Mouse (Mus musculus): Measurements from ENCODE around the gene Cracr2b. TPM values are rescaled to one million over a fixed set of nuclear protein-coding genes. Genes with fewer than 3 reads are reported as not detected.
A peak's percentile ranks its signal among the peaks of the same experiment; 100 is the strongest.

Gene Cracr2b
- polyA plus RNA-seq, 1 experiment from 2014 or later: 20.8 TPM

GRCm38 (mm10) chr7:141447110-141447991, 13.5 kb upstream of the Cracr2b start, which contains the start of gene Rplp2:
Gene Rplp2, plus strand, starts transcription at chr7:141447370.
- Histone ChIP-seq H3K27ac (replicated peaks) (peak within 1 kb of the TSS; percentile 83), H3K4me1 (replicated peaks; ENCODE audit: control insufficient read depth, insufficient read depth) (peaks cover 4% of the 10 kb centered on the region; the same call in 1 of the 2 replicates), H3K4me2 (replicated peaks; ENCODE audit: low read depth) (peak within 1 kb of the TSS; percentile 70), H3K27me3 (ENCODE audit: control insufficient read depth, insufficient read depth, low read length) (no peaks in the 10 kb centered on the region), H3K9me3 (ENCODE audit: control insufficient read depth, low read length) (no peaks in the 10 kb centered on the region), H3K9ac (ENCODE audit: low read length) (peak within 1 kb of the TSS; percentile 88), H3K4me3 (ENCODE audit: low read depth, low read length) (peak within 1 kb of the TSS; percentile 77), H3K36me3 (ENCODE audit: control insufficient read depth, insufficient read depth, low read length) (peaks cover 6% of the 10 kb centered on the region; the same call in 1 of the 2 replicates)
- no peak for TF ChIP-seq CTCF (IDR thresholded peaks at IDR 0.05; ENCODE audit: low read depth)
- TF ChIP-seq EP300 (optimal IDR thresholded peaks at IDR 0.05): no peak
- peak; percentile 88 for ATAC-seq (ENCODE audit: low FRiP score, low TSS enrichment)
- under 1% methylated on average over 63 of the region's 63 CpGs for WGBS
- peak; percentile 94 for DNase-seq (ENCODE audit: low spot score)

DNA sequence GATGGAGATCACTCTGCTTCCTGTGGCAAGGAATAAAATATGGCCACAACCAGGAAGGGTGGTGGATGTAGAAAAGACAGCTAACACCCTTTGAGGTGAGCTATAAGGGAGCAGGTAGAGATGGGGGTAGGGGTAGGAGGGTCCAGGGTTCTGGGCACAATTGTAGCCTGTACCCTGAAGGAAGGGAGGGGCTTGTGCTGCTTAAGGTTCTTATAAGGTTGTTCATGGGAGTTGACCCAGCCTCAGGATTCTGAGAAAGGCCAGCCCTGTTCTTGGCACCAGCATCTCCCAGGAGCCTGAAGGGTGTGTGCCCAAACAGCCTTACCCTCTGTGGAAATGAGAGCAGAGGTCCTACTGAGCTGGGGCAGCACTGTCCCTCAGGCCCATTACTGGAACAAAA, 9.0 kb upstream of the Cracr2b start:
- TF ChIP-seq CTCF (IDR thresholded peaks at IDR 0.05; ENCODE audit: low read depth) (no peak), EP300 (optimal IDR thresholded peaks at IDR 0.05) (no peak)
- Histone ChIP-seq H3K27me3 (ENCODE audit: control insufficient read depth, insufficient read depth, low read length) (no peaks in the 10 kb centered on the region), H3K4me2 (replicated peaks; ENCODE audit: low read depth) (no peak overlapping the region), H3K36me3 (ENCODE audit: control insufficient read depth, insufficient read depth, low read length) (peaks cover 6% of the 10 kb centered on the region; the same call in 1 of the 2 replicates), H3K4me1 (replicated peaks; ENCODE audit: control insufficient read depth, insufficient read depth) (peaks cover 3% of the 10 kb centered on the region; the same call in 1 of the 2 replicates), H3K9ac (ENCODE audit: low read length) (no peak overlapping the region), H3K4me3 (ENCODE audit: low read depth, low read length) (no peak overlapping the region), H3K9me3 (ENCODE audit: control insufficient read depth, low read length) (no peaks in the 10 kb centered on the region), H3K27ac (replicated peaks) (peak overlapping the region; percentile 46)
- DNase-seq (ENCODE audit: low spot score) (peak; percentile 69), ATAC-seq (ENCODE audit: low FRiP score, low TSS enrichment) (peak; percentile 5; the same call in 1 of the 2 replicates)

DNA sequence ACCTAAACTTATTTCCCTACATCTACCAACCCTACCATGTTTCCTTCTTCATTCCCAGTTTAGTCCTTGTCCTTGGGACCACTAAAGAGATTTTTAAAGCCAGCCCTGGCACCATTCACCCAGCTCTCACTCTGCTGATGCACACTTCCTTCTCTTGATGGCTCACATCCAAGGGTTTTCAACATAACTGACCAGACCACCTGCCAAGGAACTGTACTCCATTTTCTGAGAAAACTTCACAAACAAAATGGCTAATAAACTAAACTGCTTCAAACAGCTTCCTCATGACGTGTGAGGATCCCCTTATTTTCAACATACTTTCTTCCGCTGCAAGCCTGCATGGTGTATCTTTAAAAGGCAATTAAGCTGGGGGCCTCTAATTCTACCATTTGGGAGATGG, 7.3 kb upstream of the Cracr2b start:
- Histone ChIP-seq H3K9me3 (ENCODE audit: control insufficient read depth, low read length) (no peaks in the 10 kb centered on the region), H3K4me3 (ENCODE audit: low read depth, low read length) (no peak overlapping the region), H3K9ac (ENCODE audit: low read length) (no peak overlapping the region), H3K27ac (replicated peaks) (no peak overlapping the region), H3K4me2 (replicated peaks; ENCODE audit: low read depth) (no peak overlapping the region), H3K4me1 (replicated peaks; ENCODE audit: control insufficient read depth, insufficient read depth) (peaks cover 3% of the 10 kb centered on the region; the same call in 1 of the 2 replicates), H3K27me3 (ENCODE audit: control insufficient read depth, insufficient read depth, low read length) (no peaks in the 10 kb centered on the region), H3K36me3 (ENCODE audit: control insufficient read depth, insufficient read depth, low read length) (peaks cover 4% of the 10 kb centered on the region; the same call in 1 of the 2 replicates)
- TF ChIP-seq CTCF (IDR thresholded peaks at IDR 0.05; ENCODE audit: low read depth) (no peak), EP300 (optimal IDR thresholded peaks at IDR 0.05) (no peak)
- WGBS: 72% methylated on average over 2 of the region's 2 CpGs
- DNase-seq (ENCODE audit: low spot score) (no peak), ATAC-seq (ENCODE audit: low FRiP score, low TSS enrichment) (no peak)

- no peaks in the 10 kb centered on the region for H3K27me3 ChIP-seq (ENCODE audit: control insufficient read depth, insufficient read depth, low read length)
- 0 out of 2 replicates have a peak, but pooled peaks cover 3% of the 10 kb centered on the region for H3K4me1 ChIP-seq (replicated peaks; ENCODE audit: control insufficient read depth, insufficient read depth)
- H3K36me3 ChIP-seq (ENCODE audit: control insufficient read depth, insufficient read depth, low read length): peaks cover 6% of the 10 kb centered on the region; the same call in 1 of the 2 replicates
- H3K9me3 ChIP-seq (ENCODE audit: control insufficient read depth, low read length): no peaks in the 10 kb centered on the region
- H3K4me3 ChIP-seq (ENCODE audit: low read depth, low read length): peak within 1 kb of the TSS; percentile 57
- peak within 1 kb of the TSS; percentile 87 for H3K27ac ChIP-seq (replicated peaks)
- TF ChIP-seq EP300 (optimal IDR thresholded peaks at IDR 0.05) (no peak), CTCF (IDR thresholded peaks at IDR 0.05; ENCODE audit: low read depth) (peak; percentile 52; the same call in 1 of the 2 replicates)
- WGBS: under 1% methylated on average over 44 of the region's 45 CpGs
- H3K4me2 ChIP-seq (replicated peaks; ENCODE audit: low read depth): peak within 1 kb of the TSS; percentile 86
- DNase-seq (ENCODE audit: low spot score) (peak; percentile 99), ATAC-seq (ENCODE audit: low FRiP score, low TSS enrichment) (peak; percentile 83)
- H3K9ac ChIP-seq (ENCODE audit: low read length): peak within 1 kb of the TSS; percentile 79
Measured at GRCm38 (mm10) chr7:141454967-141455551, 5.8 kb upstream of the Cracr2b start, which contains the start of gene Pnpla2. Gene Pnpla2, plus strand, starts transcription at chr7:141455198.

DNA sequence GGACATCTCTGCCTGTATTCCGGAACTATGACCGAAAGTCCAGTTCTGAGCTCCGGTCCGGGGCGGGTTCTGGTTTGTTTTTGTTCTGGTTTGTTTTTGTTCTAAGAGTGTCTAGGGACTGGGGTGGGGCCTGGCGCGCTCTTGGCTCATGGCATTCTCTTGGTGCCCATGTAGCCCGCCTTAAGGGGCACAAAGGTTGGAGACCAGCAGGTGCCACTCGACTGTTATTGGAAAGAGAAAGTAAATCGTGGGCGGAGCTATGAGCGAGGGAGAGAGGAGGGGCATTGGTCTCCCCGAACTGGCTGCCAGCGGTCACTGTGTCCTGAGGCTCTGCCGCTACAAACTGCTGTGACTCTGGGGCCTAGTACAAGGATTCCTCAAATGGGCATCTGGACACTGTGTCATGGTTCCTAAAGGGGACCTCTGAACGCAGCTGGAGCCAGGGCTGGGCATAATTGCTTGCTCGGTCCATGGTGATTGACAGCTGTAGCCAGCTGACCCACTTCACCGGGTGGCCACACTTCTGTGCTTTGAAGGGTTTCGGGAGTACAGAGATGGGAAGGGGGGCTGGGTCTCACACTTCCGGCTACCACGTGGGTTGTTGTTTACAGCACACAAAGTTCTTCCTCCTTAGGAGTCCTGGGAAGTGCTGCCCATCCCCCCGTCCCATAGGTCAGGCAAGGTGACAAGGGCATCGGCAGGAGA, 5.1 kb upstream of the Cracr2b start:
- Histone ChIP-seq H3K27me3 (ENCODE audit: control insufficient read depth, insufficient read depth, low read length) (no peaks in the 10 kb centered on the region), H3K36me3 (ENCODE audit: control insufficient read depth, insufficient read depth, low read length) (peaks cover 6% of the 10 kb centered on the region; the same call in 1 of the 2 replicates), H3K27ac (replicated peaks) (peak overlapping the region; percentile 87), H3K4me1 (replicated peaks; ENCODE audit: control insufficient read depth, insufficient read depth) (0 out of 2 replicates have a peak, but pooled peaks cover 3% of the 10 kb centered on the region), H3K4me2 (replicated peaks; ENCODE audit: low read depth) (peak overlapping the region; percentile 86), H3K9me3 (ENCODE audit: control insufficient read depth, low read length) (no peaks in the 10 kb centered on the region), H3K9ac (ENCODE audit: low read length) (peak overlapping the region; percentile 79), H3K4me3 (ENCODE audit: low read depth, low read length) (peak overlapping the region; percentile 57)
- ATAC-seq (ENCODE audit: low FRiP score, low TSS enrichment) (peak; percentile 44), DNase-seq (ENCODE audit: low spot score) (peak; percentile 85)
- 3% methylated on average over 23 of the region's 23 CpGs for WGBS
- TF ChIP-seq CTCF (IDR thresholded peaks at IDR 0.05; ENCODE audit: low read depth) (0 out of 2 replicates have a peak, but pooled peaks have one; percentile 3), EP300 (optimal IDR thresholded peaks at IDR 0.05) (no peak)
